Mouse (Mus musculus) cerebellum, adult 8-10 months (tissue): ENCODE data around the gene Lats2.

Experiments
- DNase-seq: peaks from one replicate; pipeline ENCODE4 v3.0.0; 2022

Lats2 gene

GRCm38 (mm10) chr14:57736141-57736540 is 22.0 kb downstream of the Lats2 start:
- DNase-seq, result no peak

DNA sequence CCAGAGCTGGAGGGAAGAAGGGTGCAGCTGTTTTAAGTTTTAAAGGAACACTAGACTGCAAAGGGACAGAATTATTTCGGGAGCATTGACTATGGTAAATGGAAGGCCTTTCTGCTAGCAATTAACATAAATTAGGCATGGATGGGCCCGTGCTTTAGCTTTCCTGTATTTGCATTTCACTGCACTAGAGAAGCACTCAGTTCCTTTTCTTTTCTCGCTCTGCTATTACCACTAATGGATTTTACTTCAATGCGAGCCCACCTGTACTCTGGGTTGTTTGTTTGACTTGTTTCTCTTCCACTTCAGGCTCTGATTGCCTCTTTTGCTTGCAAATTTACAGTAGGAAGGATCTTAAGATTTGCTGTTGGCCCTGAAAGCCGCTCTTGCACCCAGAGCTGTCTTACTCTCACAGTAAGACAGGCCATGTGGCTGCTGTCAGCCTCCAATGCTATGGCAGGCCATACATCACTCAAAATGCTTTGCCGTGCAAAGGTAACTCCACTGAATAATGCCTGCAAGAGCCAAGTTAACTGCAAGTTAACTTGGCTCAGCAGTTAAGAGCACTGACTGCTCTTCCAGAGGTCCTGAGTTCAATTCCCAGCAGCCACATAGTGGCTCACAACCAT is 25.4 kb downstream of the Lats2 start:
- DNase-seq, result no peak

- DNase-seq, result no peak
These were observed 27.7 kb downstream of the Lats2 start for GRCm38 (mm10) chr14:57730527-57730926.

DNA sequence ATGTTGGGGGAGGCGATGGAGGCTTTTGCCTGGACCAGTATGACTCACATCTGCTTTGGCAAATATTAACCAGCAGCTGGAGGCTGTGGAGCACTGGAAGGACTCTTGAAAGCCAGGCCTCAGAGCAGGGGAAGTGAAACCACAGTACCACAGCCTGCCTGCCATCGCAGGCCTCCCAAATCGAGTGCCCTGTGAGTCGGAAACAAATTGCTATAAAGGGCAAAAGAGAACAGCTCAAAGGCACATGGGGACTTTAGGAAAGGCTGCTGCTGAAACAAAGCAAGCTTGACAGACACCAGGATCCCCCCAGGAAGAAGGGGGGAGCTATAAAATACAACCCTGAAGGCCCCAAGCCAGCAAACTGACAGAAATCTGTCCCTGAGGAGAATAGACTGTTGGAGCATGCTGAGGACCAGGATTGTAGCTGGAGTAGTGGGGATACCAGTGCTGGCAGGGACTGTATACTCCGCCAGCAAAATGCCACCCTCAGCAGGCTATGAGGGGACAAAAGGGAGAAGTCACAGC is 28.2 kb downstream of the Lats2 start:
- no peak for DNase-seq

GRCm38 (mm10) chr14:57729364-57729763 is 28.8 kb downstream of the Lats2 start:
- DNase-seq, result no peak

DNA sequence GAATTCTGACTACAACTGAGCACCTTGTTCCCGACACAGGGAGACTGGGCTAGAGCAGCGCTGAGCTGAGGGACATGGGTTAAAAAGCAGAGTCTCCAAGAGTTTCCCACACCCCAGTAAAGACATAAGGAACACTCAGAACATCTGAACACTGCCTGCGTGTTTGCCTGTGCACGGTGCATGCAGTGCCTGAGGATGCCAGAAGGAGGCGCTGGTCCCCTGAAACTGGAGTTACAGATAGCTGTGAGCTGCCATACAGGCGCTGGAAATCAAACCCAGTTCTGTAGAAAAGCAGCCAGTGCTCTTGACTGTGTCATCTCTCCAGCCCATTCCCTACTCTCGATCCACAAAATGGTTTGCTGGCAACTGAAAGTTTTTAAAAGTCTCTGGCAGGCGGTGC is 32.0 kb downstream of the Lats2 start:
- DNase-seq, result no peak

DNA sequence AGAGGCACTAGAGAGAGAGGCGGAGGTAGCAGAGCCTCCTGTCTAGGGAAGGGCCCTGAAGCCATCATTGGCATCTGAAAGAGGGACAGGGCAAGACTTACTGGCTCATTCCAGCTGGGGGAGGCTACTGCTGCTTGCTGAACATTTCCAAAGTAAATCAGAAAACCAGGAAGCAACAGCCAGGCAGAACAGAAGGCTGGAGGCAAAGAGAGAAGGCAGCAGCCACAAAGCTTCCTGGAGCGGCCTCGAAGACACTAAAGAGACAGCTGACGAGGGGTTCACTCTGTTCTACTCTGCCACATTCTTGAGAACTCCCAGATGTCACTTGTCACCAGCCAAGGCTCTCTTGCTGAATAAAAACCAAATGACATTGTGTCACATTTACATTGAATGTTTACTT is 33.7 kb downstream of the Lats2 start:
- no peak for DNase-seq

- DNase-seq, result no peak
These were observed 39.9 kb downstream of the Lats2 start for GRCm38 (mm10) chr14:57718245-57718644.

- no peak for DNase-seq
These were observed 41.5 kb downstream of the Lats2 start for GRCm38 (mm10) chr14:57716601-57717245.

GRCm38 (mm10) chr14:57712884-57713283 is 45.3 kb downstream of the Lats2 start:
- DNase-seq, result no peak

DNA sequence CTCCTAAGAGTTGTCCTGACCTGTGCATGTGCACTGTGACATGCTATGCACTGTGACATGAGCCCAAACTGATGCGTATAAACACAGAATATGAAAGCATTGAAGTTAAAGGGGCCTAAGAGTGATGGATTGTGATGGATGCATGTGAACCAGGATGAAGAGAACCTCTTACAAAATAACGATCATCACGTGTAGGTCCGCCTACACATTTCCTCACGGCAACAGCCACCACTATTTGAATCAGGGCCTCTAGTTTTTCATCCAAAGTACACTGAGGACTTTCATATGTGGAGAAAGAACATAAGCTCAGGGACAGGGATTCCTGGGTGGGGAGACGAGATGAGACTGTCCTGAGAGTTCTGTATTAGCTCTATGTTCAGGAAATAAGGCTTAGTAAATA is 47.1 kb downstream of the Lats2 start:
- no peak for DNase-seq

DNA sequence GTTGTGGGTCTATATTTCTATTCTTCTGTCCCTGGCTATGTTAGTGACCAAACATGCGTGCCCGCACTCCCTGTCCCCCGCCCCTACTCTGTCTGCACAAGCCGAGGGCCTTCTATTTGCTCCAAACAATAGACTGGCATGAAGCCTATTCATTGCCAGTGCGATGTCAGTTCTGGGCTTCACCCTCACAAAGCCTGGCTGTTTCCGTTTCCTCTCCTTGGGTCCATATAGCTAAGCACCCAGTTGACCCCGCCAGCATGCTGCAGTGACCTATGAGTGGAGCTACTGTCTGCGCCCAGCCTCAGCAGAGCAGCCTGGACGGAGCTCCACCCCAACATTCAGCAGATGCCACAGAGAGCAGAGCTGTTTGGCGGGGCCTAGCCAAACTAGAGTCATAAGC is 49.0 kb downstream of the Lats2 start:
- no peak for DNase-seq

GRCm38 (mm10) chr14:57708580-57708979 is 49.6 kb downstream of the Lats2 start:
- no peak for DNase-seq

- no peak for DNase-seq
These were observed 50.9 kb downstream of the Lats2 start for GRCm38 (mm10) chr14:57707100-57707893.

DNA sequence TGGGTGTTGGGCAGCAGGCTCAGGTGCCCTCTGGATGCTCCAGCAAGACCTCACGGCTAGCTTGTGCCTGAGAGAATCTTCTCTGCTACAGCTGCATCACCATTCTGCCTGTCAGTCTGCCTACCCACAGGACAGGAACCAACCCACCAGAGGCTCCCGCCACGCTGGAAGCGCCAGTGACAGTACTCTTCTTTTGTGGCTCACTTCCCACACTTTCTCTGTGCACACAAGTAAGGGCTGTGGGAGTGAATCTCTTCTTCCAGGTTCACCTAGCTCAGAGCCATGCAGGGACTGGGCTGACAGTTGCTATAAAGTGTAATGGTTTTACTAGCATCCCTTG is 51.5 kb downstream of the Lats2 start:
- DNase-seq, result no peak

DNA sequence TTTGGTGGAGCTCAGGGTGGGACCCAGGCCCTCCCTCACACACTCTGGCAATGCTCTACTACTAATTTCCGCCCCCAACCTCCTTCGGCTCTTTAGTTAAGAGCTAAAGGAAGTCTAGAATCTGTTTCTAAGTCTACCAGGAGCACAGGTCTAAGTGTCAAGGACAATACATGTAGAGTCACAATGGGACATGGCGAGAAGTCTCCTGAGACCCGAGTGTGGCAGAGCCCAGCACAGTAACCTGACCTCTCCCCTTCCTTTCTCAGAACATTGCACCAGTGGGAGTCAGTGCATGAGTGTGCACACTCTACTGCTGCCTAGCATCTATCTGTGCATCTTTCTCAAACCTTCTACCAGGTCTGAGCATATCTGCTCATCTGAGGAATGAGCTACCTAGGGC is 52.4 kb downstream of the Lats2 start:
- no peak for DNase-seq

- no peak for DNase-seq
These were observed 53.1 kb downstream of the Lats2 start for GRCm38 (mm10) chr14:57705075-57705474.

GRCm38 (mm10) chr14:57701915-57702477 is 56.2 kb downstream of the Lats2 start:
- DNase-seq, result no peak

DNA sequence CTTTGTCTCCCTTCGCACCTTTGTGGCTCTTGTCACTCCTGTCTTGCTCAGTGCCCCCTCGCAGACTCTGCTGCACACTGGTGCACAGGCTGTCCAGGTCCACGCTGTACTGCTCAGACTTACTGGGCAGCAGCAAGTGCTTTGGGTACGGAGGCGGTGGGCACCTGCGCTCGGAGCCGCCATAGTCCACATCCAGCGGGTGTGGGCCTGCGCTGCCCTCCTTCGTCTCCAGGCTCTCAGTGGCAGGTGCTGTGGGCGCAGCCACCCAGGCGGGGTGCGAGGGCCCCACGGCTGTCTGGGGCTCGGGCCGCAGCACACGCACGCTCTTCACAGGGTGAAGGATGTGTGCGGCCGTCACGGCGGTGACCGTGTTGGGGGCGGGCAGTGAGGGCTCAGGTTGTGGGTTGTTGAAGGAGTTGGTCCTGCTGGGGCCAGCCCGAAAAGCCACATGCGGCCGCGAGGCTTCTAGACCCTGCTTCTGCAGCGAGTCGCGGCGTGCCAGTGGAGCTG is 58.7 kb downstream of the Lats2 start:
- DNase-seq, result no peak

GRCm38 (mm10) chr14:57699016-57699415 is 59.2 kb downstream of the Lats2 start:
- DNase-seq, result no peak

GRCm38 (mm10) chr14:57696066-57696465 is 62.1 kb downstream of the Lats2 start:
- no peak for DNase-seq

DNA sequence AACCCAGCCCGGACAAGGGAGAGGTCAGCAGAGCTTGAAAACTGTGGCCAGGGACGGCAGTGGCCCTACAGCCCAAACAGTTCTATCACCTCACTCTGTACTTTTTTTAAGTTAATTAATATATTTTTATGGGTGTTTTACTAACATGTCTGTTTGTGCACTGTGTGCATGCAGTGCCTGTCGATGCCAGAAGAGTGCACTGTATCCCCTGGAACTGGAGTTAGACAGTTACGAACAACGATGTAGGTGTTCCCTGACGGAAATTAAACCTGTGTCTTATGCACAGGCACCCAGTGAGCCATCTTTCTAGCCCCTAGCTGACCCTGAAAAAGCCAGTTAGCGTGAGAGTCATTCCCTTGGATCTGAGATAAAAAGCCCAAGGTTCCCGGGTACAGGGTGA is 62.6 kb downstream of the Lats2 start:
- DNase-seq, result no peak

- DNase-seq, result no peak
These were observed 63.9 kb downstream of the Lats2 start for GRCm38 (mm10) chr14:57694246-57694645.
